Mouse (Mus musculus) brain, embryonic 14.5 days (tissue): ENCODE data around the gene Gm13272. TPM values are rescaled to one million over a fixed set of nuclear protein-coding genes. Genes with fewer than 3 reads are reported as not detected.
"Not testable (repeated sequence)": the region's sequence is repeated elsewhere in the genome, so short reads cannot be mapped to it uniquely, and the experiment has no call there.

ENCODE experiments used
- DNase-seq: peaks from one replicate; pipeline ENCODE4 v3.0.0-alpha.2; 2011; ENCODE audit warnings: low read depth
- CTCF ChIP-seq: fragments of 200-500 bp; IDR thresholded peaks from 2 replicates; pipeline ENCODE4 v1.5.1; 2012; ENCODE audit warnings: inconsistent platforms, mild to moderate bottlenecking, moderate library complexity, borderline replicate concordance; ENCODE audit not compliant: insufficient read depth, insufficient read length; ENCODE audit errors: extremely low read depth
- POLR2A ChIP-seq: fragments of 200-500 bp; IDR thresholded peaks from 2 replicates; pipeline ENCODE4 v1.6.1; 2012; ENCODE audit warnings: mild to moderate bottlenecking, inconsistent platforms, borderline replicate concordance; ENCODE audit not compliant: poor library complexity, insufficient read depth, insufficient read length, severe bottlenecking; ENCODE audit errors: extremely low read depth
- polyA plus RNA-seq: library from polyadenylated mRNA; depleted of rRNA; stranded (reverse); fragments of >200 nt; gene quantifications from 2 replicates; pipeline ENCODE4 v1.2.3, GENCODE M21; 2012

The Gm13272 gene
- polyA plus RNA-seq, 1 experiment = not detected

GRCm38 (mm10) chr4:88776622-88777021 lies 3.0 kb upstream of the Gm13272 start, which contains the start of gene Gm13289:
TSS of gene Gm13289 (plus strand) at chr4:88776922.
- DNase-seq = not testable (repeated sequence)

- DNase-seq = not testable (repeated sequence)
Measured at GRCm38 (mm10) chr4:88780320-88780719, 670 bp downstream of the Gm13272 start.

- not testable (repeated sequence) for DNase-seq
Measured at GRCm38 (mm10) chr4:88781831-88782230, 2.2 kb downstream of the Gm13272 start, which contains the start of gene Ifnz. TSS of gene Ifnz (plus strand) at chr4:88782131.

GRCm38 (mm10) chr4:88782335-88782734 lies 2.7 kb downstream of the Gm13272 start:
- not testable (repeated sequence) for DNase-seq

GRCm38 (mm10) chr4:88785409-88785808 lies 5.8 kb downstream of the Gm13272 start, which contains the start of gene Gm13276:
TSS of gene Gm13276 (plus strand) at chr4:88785709.
- DNase-seq = not testable (repeated sequence)

GRCm38 (mm10) chr4:88788402-88788801 lies 8.8 kb downstream of the Gm13272 start, which contains the start of gene Gm13277:
TSS of gene Gm13277 (plus strand) at chr4:88788632.
- DNase-seq = not testable (repeated sequence)
- TF ChIP-seq CTCF = peak; percentile 29; the same call in 1 of the 2 replicates

GRCm38 (mm10) chr4:88791250-88791649 lies 11.6 kb downstream of the Gm13272 start, which contains the start of gene Gm13278:
TSS of gene Gm13278 (plus strand) at chr4:88791550.
- DNase-seq = not testable (repeated sequence)

- not testable (repeated sequence) for DNase-seq
Measured at GRCm38 (mm10) chr4:88793936-88794675, 14.5 kb downstream of the Gm13272 start, which contains the start of gene Gm13275. TSS of gene Gm13275 (plus strand) at chr4:88794487.

- not testable (repeated sequence) for DNase-seq
Measured at GRCm38 (mm10) chr4:88797097-88797496, 17.4 kb downstream of the Gm13272 start, which contains the start of gene Gm13279. TSS of gene Gm13279 (plus strand) at chr4:88797397.

GRCm38 (mm10) chr4:88799365-88799764 lies 19.7 kb downstream of the Gm13272 start, which contains the start of gene Gm13285:
TSS of gene Gm13285 (plus strand) at chr4:88799665.
- DNase-seq = not testable (repeated sequence)

- DNase-seq = not testable (repeated sequence)
Measured at GRCm38 (mm10) chr4:88802954-88803353, 23.3 kb downstream of the Gm13272 start, which contains the start of gene Gm13287. TSS of gene Gm13287 (plus strand) at chr4:88803254.

GRCm38 (mm10) chr4:88805231-88805630 lies 25.6 kb downstream of the Gm13272 start, which contains the start of gene Gm13288:
TSS of gene Gm13288 (plus strand) at chr4:88805531.
- DNase-seq = not testable (repeated sequence)

GRCm38 (mm10) chr4:88805761-88806160 lies 26.1 kb downstream of the Gm13272 start:
- not testable (repeated sequence) for DNase-seq

GRCm38 (mm10) chr4:88815928-88816327 lies 36.3 kb downstream of the Gm13272 start, which contains the start of gene Ifna7:
TSS of gene Ifna7 (plus strand) at chr4:88816228.
- no peak for DNase-seq
- TF ChIP-seq CTCF = no peak
- TF ChIP-seq POLR2A = no peak

- DNase-seq = no peak
- TF ChIP-seq POLR2A (no peak), CTCF (no peak)
Measured at GRCm38 (mm10) chr4:88819659-88820058, 40.0 kb downstream of the Gm13272 start, which contains the start of gene Ifna11. TSS of gene Ifna11 (plus strand) at chr4:88819959.

GRCm38 (mm10) chr4:88822995-88823394 lies 43.3 kb downstream of the Gm13272 start:
- peak; percentile 21 for DNase-seq
- TF ChIP-seq CTCF (peak; percentile 47; the same call in 1 of the 2 replicates), POLR2A (no peak)

- not testable (repeated sequence) for DNase-seq
Measured at GRCm38 (mm10) chr4:88827116-88827515, 47.5 kb downstream of the Gm13272 start, which contains the start of gene Ifna6. TSS of gene Ifna6 (plus strand) at chr4:88827416.
